Mouse (Mus musculus) megakaryocyte, embryonic 14.5 days (primary cell): ENCODE data around the gene Gid8. TPM values are rescaled to one million over a fixed set of nuclear protein-coding genes. Genes with fewer than 3 reads are reported as not detected.
A peak's percentile ranks its signal among the peaks of the same experiment; 100 is the strongest.

ENCODE experiments used
- H3K27me3 ChIP-seq: replicated peaks from 2 replicates; pipeline ENCODE3; 2012; ENCODE audit warnings: inconsistent platforms
- H3K36me3 ChIP-seq: replicated peaks from 2 replicates; pipeline ENCODE3; 2012; ENCODE audit warnings: low read length, inconsistent platforms, mixed read lengths
- H3K4me1 ChIP-seq: 2 replicates; pipeline ENCODE4 v1.6.1; 2012; ENCODE audit warnings: inconsistent platforms
- H3K4me3 ChIP-seq: replicated peaks from 2 replicates; pipeline ENCODE3; 2012; ENCODE audit warnings: moderate library complexity, mild to moderate bottlenecking, inconsistent platforms
- H3K9me3 ChIP-seq: 2 replicates; pipeline ENCODE4 v1.6.1; 2012; ENCODE audit warnings: inconsistent platforms
- FLI1 ChIP-seq: IDR thresholded peaks from 2 replicates; pipeline ENCODE4 v1.6.1; 2012; ENCODE audit warnings: low read length, inconsistent platforms, mixed read lengths
- GATA1 ChIP-seq: IDR thresholded peaks from 3 replicates; pipeline ENCODE4 v1.6.1; 2012; ENCODE audit warnings: mixed read lengths, low read length, inconsistent platforms, borderline replicate concordance
- polyA plus RNA-seq: library from polyadenylated mRNA; stranded (reverse); fragments of >175 nt; gene quantifications from 2 replicates; pipeline ENCODE4 v1.2.3, GENCODE M21; 2012; ENCODE audit warnings: low replicate concordance; ENCODE audit not compliant: insufficient read depth

Gid8 gene
- polyA plus RNA-seq, 1 experiment: 10.8 TPM

GRCm38 (mm10) chr2:180745248-180745927, 35.5 kb downstream of the Gid8 start:
- no peak for TF ChIP-seq FLI1
- no peak for TF ChIP-seq GATA1
- no peaks in the 10 kb centered on the region for H3K36me3 ChIP-seq
- H3K4me1 ChIP-seq: peaks cover 14% of the 10 kb centered on the region
- peaks cover 30% of the 10 kb centered on the region for H3K27me3 ChIP-seq
- no peak overlapping the region for H3K4me3 ChIP-seq
- H3K9me3 ChIP-seq: no peaks in the 10 kb centered on the region

- Histone ChIP-seq H3K27me3 (peaks cover 30% of the 10 kb centered on the region), H3K36me3 (no peaks in the 10 kb centered on the region), H3K4me3 (no peak overlapping the region), H3K9me3 (no peaks in the 10 kb centered on the region), H3K4me1 (peaks cover 1% of the 10 kb centered on the region)
- TF ChIP-seq GATA1 (no peak), FLI1 (no peak)
These were observed 36.8 kb downstream of the Gid8 start for GRCm38 (mm10) chr2:180746569-180747192.

GRCm38 (mm10) chr2:180748904-180749303, 39.0 kb downstream of the Gid8 start:
- no peaks in the 10 kb centered on the region for H3K9me3 ChIP-seq
- H3K4me1 ChIP-seq: no peaks in the 10 kb centered on the region; the same call in 1 of the 2 replicates
- no peaks in the 10 kb centered on the region for H3K36me3 ChIP-seq
- peaks cover 33% of the 10 kb centered on the region for H3K27me3 ChIP-seq
- TF ChIP-seq GATA1 (no peak), FLI1 (no peak)
- no peak overlapping the region for H3K4me3 ChIP-seq

- H3K9me3 ChIP-seq: no peaks in the 10 kb centered on the region
- H3K4me3 ChIP-seq: no peak overlapping the region
- H3K27me3 ChIP-seq: peaks cover 37% of the 10 kb centered on the region
- H3K4me1 ChIP-seq: no peaks in the 10 kb centered on the region
- TF ChIP-seq GATA1: no peak
- no peak for TF ChIP-seq FLI1
- H3K36me3 ChIP-seq: no peaks in the 10 kb centered on the region
These were observed 45.2 kb downstream of the Gid8 start for GRCm38 (mm10) chr2:180754976-180755688.

GRCm38 (mm10) chr2:180755896-180756295, 46.0 kb downstream of the Gid8 start:
- Histone ChIP-seq H3K4me1 (no peaks in the 10 kb centered on the region), H3K27me3 (peaks cover 39% of the 10 kb centered on the region), H3K9me3 (no peaks in the 10 kb centered on the region), H3K36me3 (no peaks in the 10 kb centered on the region), H3K4me3 (no peak overlapping the region)
- TF ChIP-seq FLI1 (no peak), GATA1 (no peak)

GRCm38 (mm10) chr2:180756786-180757185, 46.9 kb downstream of the Gid8 start:
- Histone ChIP-seq H3K4me1 (no peaks in the 10 kb centered on the region), H3K9me3 (no peaks in the 10 kb centered on the region), H3K27me3 (peaks cover 45% of the 10 kb centered on the region), H3K4me3 (no peak overlapping the region), H3K36me3 (no peaks in the 10 kb centered on the region)
- TF ChIP-seq FLI1 (no peak), GATA1 (no peak)

- TF ChIP-seq FLI1: no peak
- no peak for TF ChIP-seq GATA1
- Histone ChIP-seq H3K9me3 (no peaks in the 10 kb centered on the region), H3K4me1 (no peaks in the 10 kb centered on the region), H3K36me3 (no peaks in the 10 kb centered on the region), H3K27me3 (peaks cover 51% of the 10 kb centered on the region), H3K4me3 (peak overlapping the region; percentile 60)
These were observed 48.8 kb downstream of the Gid8 start for GRCm38 (mm10) chr2:180758513-180759263.

GRCm38 (mm10) chr2:180764986-180765385, 55.1 kb downstream of the Gid8 start:
- Histone ChIP-seq H3K9me3 (no peaks in the 10 kb centered on the region), H3K4me3 (no peak overlapping the region), H3K27me3 (peaks cover 63% of the 10 kb centered on the region), H3K36me3 (no peaks in the 10 kb centered on the region), H3K4me1 (peaks cover 4% of the 10 kb centered on the region; the same call in 1 of the 2 replicates)
- TF ChIP-seq GATA1 (no peak), FLI1 (no peak)

- H3K9me3 ChIP-seq: no peaks in the 10 kb centered on the region
- no peak overlapping the region for H3K4me3 ChIP-seq
- H3K4me1 ChIP-seq: peaks cover 4% of the 10 kb centered on the region; the same call in 1 of the 2 replicates
- H3K27me3 ChIP-seq: peaks cover 69% of the 10 kb centered on the region
- H3K36me3 ChIP-seq: no peaks in the 10 kb centered on the region
- TF ChIP-seq FLI1: no peak
- no peak for TF ChIP-seq GATA1
These were observed 55.8 kb downstream of the Gid8 start for GRCm38 (mm10) chr2:180765713-180766112.

Other genes with a start within 250 kb of the Gid8 start
- not detected in 2 replicates for gene Ntsr1, start 210.1 kb upstream of the Gid8 start, polyA plus RNA-seq
- gene Mrgbp, start 128.8 kb upstream of the Gid8 start, polyA plus RNA-seq: 9.1 and 22.4 TPM in 2 replicates
- gene Ogfr, start 120.9 kb upstream of the Gid8 start, polyA plus RNA-seq: 94.3 and 124 TPM in 2 replicates
- gene Col9a3, start 112.3 kb upstream of the Gid8 start, polyA plus RNA-seq: 1.9 TPM in 1 of 2 replicates, not detected in the other
- gene Tcfl5, start 67.4 kb upstream of the Gid8 start, polyA plus RNA-seq: 0.44 TPM in 1 of 2 replicates, not detected in the other
- 3.4 and 8.4 TPM in 2 replicates for gene Dido1, start 118 bp upstream of the Gid8 start, polyA plus RNA-seq
- gene Slc17a9, start 15.1 kb downstream of the Gid8 start, polyA plus RNA-seq: 3.5 and 6.1 TPM in 2 replicates
- gene Bhlhe23, start 66.8 kb downstream of the Gid8 start, polyA plus RNA-seq: not detected in 2 replicates
- 15.0 and 21.3 TPM in 2 replicates for gene Ythdf1, start 210.8 kb downstream of the Gid8 start, polyA plus RNA-seq
- not detected in 2 replicates for gene Birc7, start 218.9 kb downstream of the Gid8 start, polyA plus RNA-seq
- not detected in 2 replicates for gene Nkain4, start 244.6 kb downstream of the Gid8 start, polyA plus RNA-seq